Mouse (Mus musculus) brain, adult 2 months (tissue): Measurements from ENCODE around the gene Map3k19.

Source experiments
- DNase-seq: peaks from one replicate; pipeline ENCODE4 v3.0.0; 2011; ENCODE audit warnings: low read depth, low spot score

Gene Map3k19

DNA sequence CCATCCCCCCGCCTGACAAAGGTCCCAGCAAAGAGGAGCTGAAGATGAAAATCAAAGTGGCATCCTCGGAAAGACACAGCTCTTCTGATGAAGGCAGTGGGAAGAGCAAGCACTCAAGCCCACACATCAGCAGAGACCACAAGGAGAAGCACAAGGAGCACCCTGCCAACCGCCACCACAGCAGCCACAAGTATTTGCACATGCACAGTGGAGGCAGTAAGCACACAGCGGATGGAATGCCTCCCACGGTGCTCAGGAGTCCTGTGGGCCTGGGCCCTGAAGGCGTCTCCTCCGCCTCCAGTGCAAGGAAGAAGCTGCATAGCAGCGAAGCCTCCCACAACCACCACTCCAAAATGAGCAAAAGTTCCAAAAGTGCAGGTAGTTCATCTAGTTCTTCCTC is 51.9 kb downstream of the Map3k19 start:
- DNase-seq, result peak; percentile 47

DNA sequence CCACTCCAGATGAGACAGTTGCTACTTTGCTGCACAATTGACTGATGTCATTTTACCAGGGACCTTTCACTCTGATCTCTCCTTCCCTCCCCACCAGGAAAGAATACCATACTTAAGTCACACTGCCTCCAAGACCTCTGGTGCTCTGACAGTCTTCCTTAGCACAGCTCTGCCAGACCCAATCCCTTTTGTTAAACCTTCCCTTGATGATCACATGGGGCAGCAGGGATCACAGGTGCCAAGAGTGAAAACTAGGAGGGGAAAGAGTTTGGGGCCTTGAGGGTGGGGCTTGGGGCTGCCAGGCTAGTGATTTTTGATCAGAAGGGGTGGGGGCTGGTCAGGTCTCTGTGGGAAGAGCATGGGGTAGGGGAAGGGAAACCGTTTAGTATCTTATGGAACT is 58.1 kb downstream of the Map3k19 start:
- DNase-seq, result no peak

DNA sequence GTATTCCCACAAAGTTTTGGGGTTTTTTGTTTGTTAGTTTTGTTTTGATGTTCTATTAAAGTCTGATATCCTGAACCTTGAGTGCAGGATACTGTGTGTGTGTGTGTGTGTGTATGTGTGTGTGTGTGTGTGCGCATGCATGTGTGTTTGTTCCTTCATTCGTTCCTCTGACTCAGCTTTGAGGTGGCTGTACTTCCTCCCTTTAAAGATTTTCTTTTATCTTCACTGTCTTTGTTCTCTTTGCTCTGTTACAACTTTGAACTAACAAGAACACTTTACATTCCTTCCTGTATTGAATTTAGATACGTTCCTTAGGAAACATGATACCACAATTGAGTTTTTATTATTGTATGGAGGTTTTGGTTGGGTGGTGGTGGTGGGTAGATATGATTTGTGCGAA is 58.5 kb downstream of the Map3k19 start:
- no peak for DNase-seq

DNA sequence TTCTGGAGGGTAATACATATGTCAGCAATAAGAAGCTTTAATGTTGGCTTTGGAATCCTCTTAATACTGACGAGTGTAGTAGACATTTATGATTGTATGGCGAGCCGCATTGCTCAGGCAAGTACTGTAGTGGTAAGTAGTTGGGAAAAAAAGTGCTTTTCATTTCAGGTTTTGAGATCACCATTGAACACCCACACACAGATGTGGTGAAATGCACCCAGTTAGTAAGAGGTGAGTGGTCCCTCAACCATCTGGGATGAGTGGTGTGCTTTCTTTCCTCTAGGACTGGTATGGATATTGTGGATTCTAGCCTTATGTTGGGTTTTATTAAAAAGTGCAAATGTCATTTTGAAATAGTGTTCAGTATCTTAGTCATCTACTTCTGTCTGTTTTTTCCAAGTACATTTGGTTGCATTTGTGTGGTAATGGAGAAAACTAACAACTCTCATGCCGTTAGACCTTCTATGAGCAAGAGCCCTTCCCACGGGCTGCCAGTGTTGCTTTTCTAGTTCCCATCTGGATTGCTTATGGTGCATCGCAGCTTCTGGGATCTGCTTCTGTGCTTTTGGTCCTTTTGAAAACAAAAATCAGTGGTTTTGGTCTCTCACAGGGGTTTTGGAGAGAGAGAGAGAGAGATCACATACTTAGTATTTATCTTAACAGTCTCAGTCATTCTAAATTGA is 59.6 kb downstream of the Map3k19 start:
- DNase-seq, result peak; percentile 73

DNA sequence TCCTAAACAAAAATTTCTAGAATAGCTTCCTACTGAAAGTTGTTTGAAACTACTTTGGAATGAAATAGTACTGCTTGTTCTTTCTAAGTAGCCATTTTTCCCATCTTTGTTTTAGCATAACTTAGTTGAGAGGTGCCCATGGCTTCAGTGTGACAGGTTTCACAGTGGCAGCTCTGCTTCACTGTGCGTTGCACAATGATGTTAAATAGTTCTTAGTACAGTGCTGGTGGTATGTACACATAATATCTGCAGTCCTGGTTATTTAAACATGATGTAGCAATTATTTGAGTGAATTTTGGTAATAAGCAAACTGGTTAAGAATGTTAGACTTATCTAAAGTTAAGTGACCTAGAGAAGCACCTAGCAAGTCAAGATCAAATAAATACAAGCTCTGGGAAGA is 61.4 kb downstream of the Map3k19 start:
- no peak for DNase-seq

DNA sequence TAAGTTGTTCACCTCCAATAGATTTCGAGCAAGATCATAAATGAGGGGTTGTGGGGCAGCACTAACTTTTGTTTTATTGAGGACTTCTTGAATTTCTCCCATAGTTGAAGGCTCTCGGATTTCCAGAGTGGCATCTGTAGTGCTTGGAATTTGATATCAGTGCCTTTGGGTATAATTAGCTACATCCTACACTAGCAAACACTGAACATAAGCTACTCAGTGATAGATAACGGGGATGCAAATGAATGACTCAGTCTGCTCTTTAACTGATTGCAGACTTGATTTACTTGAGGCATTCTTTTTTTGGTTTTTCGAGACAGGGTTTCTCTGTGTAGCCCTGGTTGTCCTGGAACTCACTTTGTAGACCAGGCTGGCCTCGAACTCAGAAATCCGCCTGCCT is 65.9 kb downstream of the Map3k19 start:
- DNase-seq, result peak; percentile 21

DNA sequence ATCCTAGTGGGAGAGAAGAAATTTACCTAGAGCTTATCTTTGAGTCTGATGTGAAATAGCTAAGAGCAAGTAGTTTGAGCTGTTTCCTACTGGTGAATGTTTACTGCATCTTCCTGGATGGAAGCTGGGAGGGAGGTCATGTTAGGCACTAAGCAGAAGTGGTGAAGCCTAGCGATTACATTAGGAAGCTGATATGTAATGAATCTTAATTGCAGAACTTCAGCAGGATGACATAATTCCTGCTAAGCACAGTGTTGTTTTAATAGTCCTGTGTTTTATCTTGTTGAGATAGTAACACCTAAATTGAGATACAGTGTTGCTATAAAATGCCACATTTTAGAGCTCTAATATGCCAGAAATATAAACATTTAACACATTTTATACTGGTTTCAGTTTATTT is 68.9 kb downstream of the Map3k19 start:
- DNase-seq, result no peak

DNA sequence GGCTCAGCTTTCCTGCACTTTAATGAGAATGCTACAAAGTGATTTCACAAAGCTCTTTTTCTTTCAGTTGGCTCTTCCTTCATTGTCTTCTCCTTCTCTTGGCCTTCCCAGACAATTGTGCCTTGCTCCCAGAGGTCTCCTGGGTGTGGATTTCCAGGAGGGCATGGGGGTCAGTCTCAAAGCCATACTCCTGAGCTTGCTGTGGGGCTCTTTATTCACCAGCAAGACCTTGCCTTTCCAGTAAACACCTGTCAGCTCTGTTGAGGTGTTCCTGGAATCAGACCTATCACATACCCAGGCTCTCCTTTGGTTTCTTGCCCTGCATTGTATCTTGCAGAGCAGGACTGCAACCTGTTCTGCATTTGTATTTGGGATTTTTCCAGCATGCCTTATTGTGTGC is 71.0 kb downstream of the Map3k19 start:
- DNase-seq, result no peak

DNA sequence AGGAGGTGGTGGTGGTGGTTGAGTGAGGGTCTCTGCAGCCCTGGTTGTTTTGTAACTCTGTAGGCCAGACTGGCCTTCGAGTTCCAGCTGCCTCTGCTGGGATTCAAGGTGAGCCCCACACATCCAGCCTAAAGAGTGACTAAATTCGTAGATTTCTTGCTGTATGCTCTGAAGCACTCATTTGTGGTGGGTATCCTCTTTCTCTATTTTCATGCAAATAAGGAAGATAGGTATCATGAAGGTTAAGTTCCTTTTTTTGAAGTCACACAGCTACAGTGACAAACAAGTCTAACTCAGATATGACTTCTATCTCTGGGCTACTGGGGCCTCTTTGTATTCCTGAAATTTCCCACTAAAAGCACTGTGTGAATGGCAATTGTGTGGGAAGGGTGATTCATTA is 74.0 kb downstream of the Map3k19 start:
- DNase-seq, result peak; percentile 36

DNA sequence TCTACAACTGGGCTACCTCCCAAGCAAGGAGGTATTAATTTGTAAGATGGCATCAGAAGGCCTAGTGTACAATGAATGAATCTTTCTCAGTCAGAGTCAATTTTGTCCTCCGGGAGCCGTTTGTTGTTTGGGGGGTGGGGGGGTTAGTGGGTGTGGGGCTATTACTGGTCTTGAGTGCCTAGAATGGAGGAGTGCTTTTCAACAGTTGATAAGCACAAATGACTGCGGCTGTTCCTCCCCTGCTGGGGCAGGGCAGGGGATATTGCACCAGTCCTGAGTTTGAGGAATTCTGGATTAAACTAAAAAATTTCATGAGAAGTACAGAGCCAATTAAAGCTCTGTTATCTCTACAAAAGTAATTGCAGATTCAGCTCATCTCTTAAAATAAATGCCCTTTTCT is 74.7 kb downstream of the Map3k19 start:
- DNase-seq, result no peak

DNA sequence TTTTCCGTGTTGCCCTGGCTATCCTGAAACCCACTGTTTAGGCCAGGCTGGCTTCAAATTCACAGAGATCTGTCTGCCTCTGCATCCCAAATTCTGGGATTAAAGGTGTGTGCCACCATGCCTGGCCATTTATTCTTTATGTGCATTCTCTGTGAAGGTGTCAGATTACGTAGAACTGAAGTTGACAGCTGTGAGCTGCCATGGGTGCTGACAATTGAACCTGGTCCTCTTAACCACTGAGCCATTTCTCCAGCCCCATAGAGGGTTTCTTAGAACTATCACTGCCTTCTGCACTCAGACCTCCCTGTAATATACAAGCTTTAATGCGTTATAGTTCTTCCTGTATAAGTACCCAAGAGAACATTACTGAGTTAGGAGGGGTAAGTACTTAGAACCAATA is 76.2 kb downstream of the Map3k19 start:
- no peak for DNase-seq

DNA sequence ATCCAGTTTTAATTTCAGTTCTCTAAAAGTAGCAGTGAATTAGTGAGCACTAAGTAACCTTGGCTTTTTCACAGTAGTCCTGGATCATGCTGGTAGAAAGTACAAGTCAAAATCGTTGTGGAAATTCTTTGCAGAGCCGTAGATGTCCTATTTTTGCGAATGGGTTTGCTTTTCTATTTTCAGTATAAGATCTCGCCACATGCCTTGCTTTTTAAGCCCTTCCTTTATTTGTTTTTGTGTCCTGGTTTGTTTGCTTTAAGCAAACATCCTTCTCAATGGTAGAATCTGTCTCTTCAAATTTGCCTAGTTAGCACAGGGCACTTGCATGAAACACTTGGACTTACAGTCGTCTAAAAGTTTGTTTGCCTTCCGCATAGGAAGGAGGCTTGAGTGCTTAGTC is 78.6 kb downstream of the Map3k19 start:
- no peak for DNase-seq

DNA sequence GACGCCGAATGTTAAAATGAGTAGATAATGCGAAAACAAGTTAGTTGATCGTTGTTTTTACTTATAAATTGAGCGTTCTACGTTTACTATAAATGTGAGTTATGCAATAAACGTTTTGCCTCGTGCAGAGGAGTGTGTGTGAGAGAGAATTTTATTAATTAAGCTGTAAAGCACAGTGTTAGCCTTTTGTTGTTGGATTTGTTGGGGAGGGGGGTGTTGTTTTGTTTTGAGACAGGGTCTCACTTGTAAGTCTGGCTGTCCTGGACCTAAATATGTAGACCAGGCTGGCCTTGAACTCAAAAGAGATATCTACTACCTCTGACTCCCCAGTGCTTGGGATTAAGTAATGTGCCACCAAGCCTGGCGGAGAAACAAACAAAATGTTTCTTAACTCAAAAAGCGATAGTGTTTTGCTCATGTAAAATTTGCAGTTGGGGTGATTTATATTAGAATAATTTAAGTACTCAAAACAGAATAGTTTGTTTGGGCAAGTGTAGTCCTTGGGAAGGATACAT is 79.6 kb downstream of the Map3k19 start:
- no peak for DNase-seq

DNA sequence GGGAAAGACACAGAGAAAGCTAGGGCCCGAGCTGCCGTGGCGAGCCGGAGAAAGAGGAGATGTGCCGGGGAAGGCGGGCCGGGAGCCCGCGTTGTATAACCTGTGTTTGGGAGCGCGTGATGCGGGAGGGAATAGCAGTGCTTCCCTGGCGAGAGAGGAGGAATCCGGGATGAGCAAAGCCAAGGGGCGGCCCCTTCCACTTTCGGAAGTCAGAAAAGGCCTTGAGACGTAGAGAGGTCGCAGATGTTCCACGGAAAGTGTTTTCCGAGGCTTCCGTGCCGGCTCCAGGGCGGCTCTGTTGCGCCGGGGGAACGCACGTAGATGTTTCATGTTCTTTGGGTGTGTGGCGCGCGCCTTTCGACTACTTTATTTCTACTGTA is 80.3 kb downstream of the Map3k19 start:
- peak; percentile 74 for DNase-seq

DNA sequence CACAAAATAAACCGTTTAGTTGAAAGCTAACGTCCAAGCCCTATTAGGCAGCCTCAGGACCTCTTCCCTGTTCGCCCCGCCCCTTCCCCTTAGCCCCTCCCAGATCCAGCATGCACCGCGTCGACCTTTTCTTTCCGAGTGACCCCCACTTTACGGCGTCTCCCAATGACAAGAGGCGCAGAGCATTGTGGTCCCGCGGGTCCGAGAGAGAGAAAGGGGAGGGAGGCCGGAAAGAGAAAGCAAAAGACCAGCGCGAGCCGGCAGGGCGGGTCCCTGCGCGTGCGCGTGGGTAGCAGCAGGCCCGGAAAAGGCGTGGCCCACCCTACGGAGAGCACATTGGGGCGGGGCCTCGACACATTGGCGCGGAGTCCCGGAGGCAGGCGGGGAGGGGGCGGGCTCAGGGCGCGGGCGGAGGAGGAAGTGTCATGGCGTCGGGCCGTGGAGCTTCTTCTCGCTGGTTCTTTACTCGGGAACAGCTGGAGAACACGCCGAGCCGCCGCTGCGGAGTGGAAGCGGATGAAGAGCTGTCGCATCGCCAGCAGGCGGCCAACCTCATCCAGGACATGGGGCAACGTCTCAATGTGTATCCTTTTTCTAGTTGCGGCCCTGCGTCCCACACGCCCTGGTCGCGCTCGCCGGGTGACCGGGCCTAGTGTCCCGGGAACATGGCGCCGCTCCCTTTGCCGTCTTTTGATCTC is 80.9 kb downstream of the Map3k19 start, which contains the start of gene Ccnt2:
Gene Ccnt2, plus strand, starts transcription at position 362 of the 698 bp plus-strand sequence.
- DNase-seq, result peak; percentile 100

DNA sequence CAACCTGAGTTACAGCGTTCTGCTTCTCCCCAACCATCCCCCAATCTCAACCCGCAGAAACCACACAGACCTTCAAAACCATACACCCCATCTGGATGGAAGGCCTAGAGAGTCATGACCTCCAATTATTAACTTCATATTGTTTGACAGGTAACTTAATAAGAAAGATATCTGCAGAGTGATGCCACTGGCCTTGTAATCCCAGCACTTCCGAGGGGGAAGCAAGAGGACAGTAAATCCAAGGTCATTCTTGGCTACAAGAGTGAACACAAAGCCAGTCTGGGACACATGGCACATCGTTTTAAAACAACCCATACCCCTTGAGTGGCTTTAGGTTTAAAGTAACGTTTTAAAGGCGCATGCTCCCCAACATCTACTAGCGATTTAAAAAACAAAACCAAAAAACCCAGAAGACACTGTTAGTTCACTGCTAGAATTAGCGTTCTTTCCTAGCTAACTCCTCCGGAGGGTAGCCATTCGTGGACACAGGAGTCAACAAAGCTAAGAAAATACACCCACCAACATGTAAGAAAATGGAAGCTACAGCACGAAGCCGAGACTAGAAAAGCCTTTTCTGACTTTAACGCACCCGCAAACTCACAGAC is 81.5 kb downstream of the Map3k19 start:
- no peak for DNase-seq

DNA sequence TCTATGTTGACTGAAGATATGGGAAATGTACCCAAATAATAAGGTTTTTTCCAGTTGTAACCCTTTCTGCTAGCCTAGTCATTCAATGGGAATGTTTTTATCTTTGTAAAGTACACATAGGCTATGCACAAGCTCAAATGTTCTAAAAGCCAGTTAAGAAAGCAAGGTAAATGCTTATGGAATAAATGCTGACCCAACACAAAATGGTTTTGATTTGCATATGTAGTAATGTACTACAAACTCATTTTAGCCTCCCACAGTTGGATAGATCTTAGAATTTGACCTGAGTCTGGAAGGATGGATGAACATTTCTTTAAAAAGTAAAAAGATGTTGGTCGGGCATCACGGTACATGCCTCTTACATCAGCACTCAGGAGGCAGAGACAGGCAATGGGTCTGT is 88.1 kb downstream of the Map3k19 start:
- no peak for DNase-seq

DNA sequence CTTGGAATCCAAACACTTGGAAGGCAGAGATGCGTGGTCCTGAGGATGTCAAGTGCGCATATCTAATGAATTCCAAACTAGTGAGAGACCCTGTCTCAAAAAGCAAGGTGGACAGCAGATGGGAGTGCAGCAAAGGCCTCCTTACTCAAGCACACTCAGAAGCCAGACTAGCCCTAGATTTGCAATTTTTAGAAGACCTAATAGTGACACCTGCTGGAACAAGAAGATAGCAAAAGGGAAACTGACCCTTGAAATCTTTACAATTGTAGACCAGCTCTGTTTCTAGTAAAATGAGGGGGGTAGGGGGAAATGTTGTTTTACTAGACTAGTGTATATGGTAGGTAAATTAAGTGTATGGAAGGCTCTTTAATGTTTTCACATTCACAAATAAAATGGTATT is 89.4 kb downstream of the Map3k19 start:
- DNase-seq, result peak; percentile 56
